Mouse (Mus musculus) embryonic fibroblast, embryonic 13.5 days (primary cell): ENCODE data around the gene Gtse1.

Source experiments
- CTCF ChIP-seq: IDR thresholded peaks from 2 replicates; pipeline ENCODE4 v1.5.1; 2011; ENCODE audit warnings: mild to moderate bottlenecking, control low read depth, low read length, moderate library complexity, borderline replicate concordance; ENCODE audit not compliant: insufficient read depth
- POLR2A ChIP-seq: IDR thresholded peaks from 2 replicates; pipeline ENCODE4 v1.6.1; 2011; ENCODE audit warnings: low read depth, mild to moderate bottlenecking, control low read depth, low read length, moderate library complexity

GRCm38 (mm10) chr15:85919191-85919891 lies 59.8 kb downstream of the Gtse1 start:
- TF ChIP-seq CTCF (no peak), POLR2A (no peak)
